Mouse (Mus musculus) MN1 (cell line): ENCODE data around the gene Spatc1l.

ENCODE experiments used
- DNase-seq: peaks from one replicate; pipeline ENCODE4 v3.0.0-alpha.2; 2016; ENCODE audit warnings: low spot score

The Spatc1l gene

GRCm38 (mm10) chr10:76596338-76596737 lies 34.3 kb downstream of the Spatc1l start:
- no peak for DNase-seq

- no peak for DNase-seq
Measured at GRCm38 (mm10) chr10:76602690-76603089, 40.6 kb downstream of the Spatc1l start.

GRCm38 (mm10) chr10:76612473-76612872 lies 50.4 kb downstream of the Spatc1l start:
- DNase-seq, result no peak
